Mouse (Mus musculus) midbrain, embryonic 10.5 days (tissue): ENCODE measurements at regions not wholly inside any gene's neighbourhood (a gene's known extent, or its start where the extent isn't known, plus 50 kb on each side); places are given as distances from the start of the nearest gene placed in this dataset.

Experiments used
- DNase-seq: peaks from one replicate; pipeline ENCODE4 v3.0.0-alpha.2; 2017; ENCODE audit warnings: low spot score
- H3K27ac ChIP-seq: fragments of 300-500 bp; sonication (generic); replicated peaks from 2 replicates; pipeline ENCODE4 v1.5.1; 2016; ENCODE audit warnings: mild to moderate bottlenecking
- H3K27me3 ChIP-seq: fragments of 300-500 bp; sonication (generic); 2 replicates; pipeline ENCODE4 v1.6.1; 2016; ENCODE audit warnings: low read depth, mild to moderate bottlenecking; ENCODE audit not compliant: poor library complexity, severe bottlenecking
- H3K36me3 ChIP-seq: fragments of 300-500 bp; sonication (generic); 2 replicates; pipeline ENCODE4 v1.6.1; 2016; ENCODE audit warnings: mild to moderate bottlenecking, moderate library complexity
- H3K4me1 ChIP-seq: fragments of 300-500 bp; sonication (generic); 2 replicates; pipeline ENCODE4 v1.6.1; 2016
- H3K4me3 ChIP-seq: fragments of 300-500 bp; sonication (generic); 2 replicates; pipeline ENCODE4 v1.5.1; 2016; ENCODE audit warnings: mild to moderate bottlenecking, moderate library complexity
- H3K9me3 ChIP-seq: fragments of 300-500 bp; sonication (generic); replicated peaks from 2 replicates; pipeline ENCODE4 v1.6.1; 2016; ENCODE audit warnings: mild to moderate bottlenecking
- WGBS: fragments of 180-500 bp; shearing (Covaris S2); methylation state at CpG from one replicate; pipeline ENCODE4 v1.1.7; 2016; 5-methylcytosine and 5-hydroxymethylcytosine counted together

GRCm38 (mm10) chr12:110027345-110027744 is 251.5 kb upstream of the Dio3 start:
- no peak for DNase-seq
- Histone ChIP-seq H3K9me3 (no peaks in the 10 kb centered on the region), H3K36me3 (no peaks in the 10 kb centered on the region), H3K4me1 (peaks cover 38% of the 10 kb centered on the region), H3K4me3 (no peak overlapping the region), H3K27me3 (0 out of 2 replicates have a peak, but pooled peaks cover 3% of the 10 kb centered on the region), H3K27ac (no peak overlapping the region)
- 78% methylated on average over 6 of the region's 6 CpGs for WGBS

DNA sequence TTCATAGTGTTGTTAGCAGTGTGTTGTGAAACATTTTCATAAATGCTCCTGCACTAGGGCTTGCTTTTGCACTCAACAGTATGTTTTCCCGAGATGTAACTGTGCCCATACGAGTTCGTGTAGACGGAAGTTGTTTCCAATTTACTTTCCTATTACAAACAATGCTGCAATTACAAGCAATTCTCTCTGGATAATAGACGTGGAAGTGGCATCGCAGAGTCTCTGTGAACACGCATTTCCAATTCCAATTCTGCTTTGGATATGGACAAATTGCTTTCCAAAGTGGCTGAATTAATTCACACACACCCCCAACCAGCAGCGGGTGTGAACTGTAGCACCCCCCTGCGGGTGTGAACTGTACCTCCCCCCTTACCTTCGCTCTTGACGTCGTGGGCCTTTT is 250.9 kb upstream of the Dio3 start:
- WGBS, result 85% methylated on average over 12 of the region's 12 CpGs
- H3K9me3 ChIP-seq, result no peaks in the 10 kb centered on the region
- no peak overlapping the region for H3K4me3 ChIP-seq
- DNase-seq, result no peak
- H3K4me1 ChIP-seq, result peaks cover 37% of the 10 kb centered on the region
- H3K27me3 ChIP-seq, result 0 out of 2 replicates have a peak, but pooled peaks cover 3% of the 10 kb centered on the region
- H3K36me3 ChIP-seq, result no peaks in the 10 kb centered on the region
- no peak overlapping the region for H3K27ac ChIP-seq

GRCm38 (mm10) chr12:110028646-110029045 is 250.2 kb upstream of the Dio3 start:
- H3K36me3 ChIP-seq, result no peaks in the 10 kb centered on the region
- no peak for DNase-seq
- no peaks in the 10 kb centered on the region for H3K9me3 ChIP-seq
- H3K27me3 ChIP-seq, result 0 out of 2 replicates have a peak, but pooled peaks cover 3% of the 10 kb centered on the region
- WGBS, result 52% methylated on average over 9 of the region's 9 CpGs
- peaks cover 30% of the 10 kb centered on the region for H3K4me1 ChIP-seq
- no peak overlapping the region for H3K27ac ChIP-seq
- H3K4me3 ChIP-seq, result no peak overlapping the region

- 58% methylated on average over 6 of the region's 6 CpGs for WGBS
Measured at GRCm38 (mm10) chr12:110031326-110031725, 247.5 kb upstream of the Dio3 start.

DNA sequence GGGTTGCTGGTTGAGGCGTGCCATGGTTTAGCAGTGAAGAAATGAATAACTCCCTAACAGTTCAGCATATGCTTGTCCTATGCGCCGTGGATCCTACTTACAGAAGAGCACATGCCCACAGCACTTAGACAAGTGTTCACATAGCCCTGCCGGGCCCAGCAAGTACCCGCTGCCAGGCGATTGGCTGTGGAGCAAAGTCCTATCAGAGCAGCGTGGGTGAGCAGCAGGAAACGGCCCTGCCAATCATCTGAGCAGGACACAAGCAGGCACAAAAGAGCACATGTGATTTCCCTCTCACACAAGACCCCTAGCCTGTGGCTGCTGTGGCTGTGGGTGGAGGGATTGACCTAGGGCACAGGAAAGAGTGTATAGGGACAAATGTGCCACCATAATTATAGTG is 243.7 kb upstream of the Dio3 start:
- no peak for DNase-seq
- H3K27me3 ChIP-seq, result no peaks in the 10 kb centered on the region
- WGBS, result 86% methylated on average over 8 of the region's 8 CpGs
- H3K27ac ChIP-seq, result no peak overlapping the region
- no peaks in the 10 kb centered on the region for H3K36me3 ChIP-seq
- H3K4me1 ChIP-seq, result no peaks in the 10 kb centered on the region
- no peak overlapping the region for H3K4me3 ChIP-seq
- no peaks in the 10 kb centered on the region for H3K9me3 ChIP-seq

More at GRCm38 (mm10) chr12:110031326-110031725, 247.5 kb upstream of the Dio3 start:
- DNase-seq, result peak; percentile 47
- 0 out of 2 replicates have a peak, but pooled peaks cover 3% of the 10 kb centered on the region for H3K27me3 ChIP-seq
- no peak overlapping the region for H3K4me3 ChIP-seq
- H3K9me3 ChIP-seq, result no peaks in the 10 kb centered on the region
- no peak overlapping the region for H3K27ac ChIP-seq
- H3K4me1 ChIP-seq, result peaks cover 15% of the 10 kb centered on the region
- no peaks in the 10 kb centered on the region for H3K36me3 ChIP-seq

GRCm38 (mm10) chr12:110040682-110041081 is 238.2 kb upstream of the Dio3 start:
- Histone ChIP-seq H3K27me3 (peaks cover 3% of the 10 kb centered on the region; the same call in 1 of the 2 replicates), H3K36me3 (no peaks in the 10 kb centered on the region), H3K27ac (no peak overlapping the region), H3K4me1 (peaks cover 5% of the 10 kb centered on the region; the same call in 1 of the 2 replicates), H3K9me3 (no peaks in the 10 kb centered on the region), H3K4me3 (no peak overlapping the region)
- 78% methylated on average over 15 of the region's 15 CpGs for WGBS
- DNase-seq, result no peak

GRCm38 (mm10) chr12:110041782-110042181 is 237.1 kb upstream of the Dio3 start:
- no peak for DNase-seq
- 79% methylated on average over 3 of the region's 3 CpGs for WGBS

DNA sequence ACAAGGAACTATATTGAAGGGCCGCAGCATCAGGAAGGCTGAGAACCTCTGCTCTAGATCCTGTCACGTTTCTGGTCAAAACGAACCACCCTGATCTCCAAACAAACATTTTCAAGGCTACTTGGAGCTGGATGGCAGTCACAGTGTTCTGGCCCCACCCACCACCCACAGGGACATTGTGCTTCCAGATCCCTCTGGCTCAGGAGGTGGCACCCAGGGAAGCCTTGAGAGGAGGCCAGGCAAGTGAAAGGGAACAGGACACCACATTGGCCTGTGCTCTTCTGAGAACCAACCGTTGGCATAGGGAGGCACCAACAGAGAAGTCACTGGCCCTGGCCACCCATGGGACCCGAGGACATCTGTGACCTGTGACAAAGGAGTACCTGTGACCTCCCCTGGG is 234.6 kb upstream of the Dio3 start:
- DNase-seq, result no peak
- H3K27ac ChIP-seq, result no peak overlapping the region

More at GRCm38 (mm10) chr12:110041782-110042181, 237.1 kb upstream of the Dio3 start:
- H3K4me1 ChIP-seq, result peaks cover 14% of the 10 kb centered on the region
- H3K4me3 ChIP-seq, result no peak overlapping the region
- no peaks in the 10 kb centered on the region for H3K9me3 ChIP-seq
- H3K27ac ChIP-seq, result no peak overlapping the region
- no peaks in the 10 kb centered on the region for H3K36me3 ChIP-seq
- H3K27me3 ChIP-seq, result peaks cover 3% of the 10 kb centered on the region; the same call in 1 of the 2 replicates

GRCm38 (mm10) chr12:110044721-110045120 is 234.1 kb upstream of the Dio3 start:
- H3K4me1 ChIP-seq, result peaks cover 14% of the 10 kb centered on the region
- WGBS, result 86% methylated on average over 5 of the region's 5 CpGs
- no peaks in the 10 kb centered on the region for H3K36me3 ChIP-seq
- H3K9me3 ChIP-seq, result no peaks in the 10 kb centered on the region
- peaks cover 11% of the 10 kb centered on the region; the same call in 1 of the 2 replicates for H3K27me3 ChIP-seq
- DNase-seq, result no peak
- no peak overlapping the region for H3K4me3 ChIP-seq
- H3K27ac ChIP-seq, result no peak overlapping the region

More for the DNA sequence above, 234.6 kb upstream of the Dio3 start:
- H3K4me1 ChIP-seq, result peaks cover 14% of the 10 kb centered on the region
- 82% methylated on average over 5 of the region's 5 CpGs for WGBS
- H3K4me3 ChIP-seq, result no peak overlapping the region
- no peaks in the 10 kb centered on the region for H3K36me3 ChIP-seq
- H3K9me3 ChIP-seq, result no peaks in the 10 kb centered on the region
- peaks cover 11% of the 10 kb centered on the region; the same call in 1 of the 2 replicates for H3K27me3 ChIP-seq

DNA sequence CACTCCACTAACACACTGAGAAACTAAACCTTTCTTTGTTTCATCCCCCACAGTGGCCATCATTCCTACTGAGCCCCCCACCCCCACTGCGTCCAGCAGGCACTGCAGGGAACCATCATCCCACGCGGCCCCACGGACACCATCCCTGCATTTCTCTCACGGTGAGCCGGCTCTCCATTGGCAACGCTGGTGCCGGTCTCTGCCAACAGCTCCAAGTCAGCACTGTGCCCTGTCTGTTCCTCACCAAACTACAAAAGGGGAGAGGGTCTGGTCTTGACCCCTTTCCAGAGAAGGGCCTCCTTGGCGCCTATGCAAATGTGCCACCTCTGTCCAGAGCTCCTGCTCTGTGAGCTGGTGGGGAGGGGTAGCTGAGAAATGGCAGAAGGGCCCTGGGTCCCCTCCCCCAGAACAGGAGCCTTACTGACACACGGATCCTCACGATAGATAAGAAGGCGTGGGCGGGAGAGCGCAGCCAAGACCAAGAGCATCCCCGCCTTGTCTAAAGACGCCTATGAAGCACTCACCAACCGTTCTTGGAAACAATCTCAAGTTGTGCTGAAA is 233.0 kb upstream of the Dio3 start:
- DNase-seq, result no peak
- 77% methylated on average over 17 of the region's 17 CpGs for WGBS
- H3K4me1 ChIP-seq, result peaks cover 10% of the 10 kb centered on the region
- no peaks in the 10 kb centered on the region for H3K9me3 ChIP-seq
- H3K27me3 ChIP-seq, result peaks cover 11% of the 10 kb centered on the region; the same call in 1 of the 2 replicates
- no peak overlapping the region for H3K4me3 ChIP-seq
- H3K27ac ChIP-seq, result no peak overlapping the region
- no peaks in the 10 kb centered on the region for H3K36me3 ChIP-seq

DNA sequence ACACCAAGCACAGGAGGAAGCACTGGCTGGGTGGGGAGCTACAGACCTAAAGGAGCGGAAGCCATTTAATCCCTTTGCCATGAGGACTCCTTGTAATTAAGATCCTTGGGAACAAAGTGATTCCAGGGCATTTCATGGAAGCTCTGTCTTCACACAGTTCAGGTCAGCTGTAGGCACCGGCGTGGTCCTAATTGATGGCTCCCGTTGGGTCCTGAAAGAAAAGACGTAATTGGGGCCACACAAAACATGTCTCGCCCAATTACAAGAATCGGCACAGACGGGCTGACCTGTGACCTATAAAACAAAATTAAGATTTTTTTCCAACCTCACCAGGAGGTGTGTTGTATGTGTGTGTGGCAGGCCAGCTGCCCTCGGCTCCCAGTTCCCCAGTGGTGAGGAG is 232.3 kb upstream of the Dio3 start:
- H3K27ac ChIP-seq, result no peak overlapping the region
- no peaks in the 10 kb centered on the region for H3K36me3 ChIP-seq
- H3K4me3 ChIP-seq, result no peak overlapping the region
- H3K4me1 ChIP-seq, result peaks cover 10% of the 10 kb centered on the region
- peaks cover 8% of the 10 kb centered on the region; the same call in 1 of the 2 replicates for H3K27me3 ChIP-seq
- WGBS, result 82% methylated on average over 9 of the region's 9 CpGs
- no peaks in the 10 kb centered on the region for H3K9me3 ChIP-seq
- DNase-seq, result no peak

DNA sequence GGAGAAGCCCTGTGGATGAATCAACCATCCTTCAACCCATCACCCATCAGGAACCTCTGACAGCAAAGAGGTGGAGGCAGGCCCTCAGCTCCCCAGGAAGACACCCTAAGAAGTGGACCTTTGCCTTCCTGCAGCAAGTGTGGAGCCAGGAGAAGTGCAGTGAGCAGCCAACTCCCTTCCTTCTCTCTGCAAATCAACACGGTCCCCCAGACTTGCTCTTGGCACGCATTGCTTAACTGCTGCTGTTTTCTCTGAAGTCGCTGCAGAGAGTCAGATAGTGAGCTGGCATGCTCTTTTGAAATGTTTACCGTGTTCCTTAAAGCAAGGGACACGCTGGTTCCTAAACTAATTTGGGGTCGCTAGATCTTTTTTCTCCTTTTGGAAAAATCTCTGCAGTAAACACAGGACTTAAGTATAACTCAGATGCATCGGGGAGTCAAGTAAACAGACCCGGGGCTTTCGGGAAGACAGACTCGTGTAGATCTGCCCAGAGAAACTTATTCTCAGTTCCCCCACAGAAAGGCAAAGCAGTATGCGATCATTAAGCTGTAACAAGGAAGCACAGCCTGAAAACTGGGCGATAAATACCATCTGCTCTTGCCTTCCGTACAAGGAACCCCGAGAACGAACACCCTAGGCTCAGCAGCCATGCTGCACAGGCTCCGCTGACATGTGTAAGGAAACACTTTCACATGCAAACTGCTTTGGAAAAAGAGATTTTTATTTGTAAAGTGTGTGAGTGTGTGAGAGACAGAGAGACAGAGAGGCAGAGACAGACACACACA is 231.2 kb upstream of the Dio3 start:
- Histone ChIP-seq H3K27ac (no peak overlapping the region), H3K4me1 (peaks cover 10% of the 10 kb centered on the region), H3K4me3 (no peak overlapping the region), H3K36me3 (no peaks in the 10 kb centered on the region), H3K9me3 (no peaks in the 10 kb centered on the region), H3K27me3 (peaks cover 8% of the 10 kb centered on the region; the same call in 1 of the 2 replicates)
- WGBS, result 86% methylated on average over 16 of the region's 16 CpGs
- no peak for DNase-seq
